9 mouse cellular contexts compared by ENCODE assay signal in the genomic region with DNA sequence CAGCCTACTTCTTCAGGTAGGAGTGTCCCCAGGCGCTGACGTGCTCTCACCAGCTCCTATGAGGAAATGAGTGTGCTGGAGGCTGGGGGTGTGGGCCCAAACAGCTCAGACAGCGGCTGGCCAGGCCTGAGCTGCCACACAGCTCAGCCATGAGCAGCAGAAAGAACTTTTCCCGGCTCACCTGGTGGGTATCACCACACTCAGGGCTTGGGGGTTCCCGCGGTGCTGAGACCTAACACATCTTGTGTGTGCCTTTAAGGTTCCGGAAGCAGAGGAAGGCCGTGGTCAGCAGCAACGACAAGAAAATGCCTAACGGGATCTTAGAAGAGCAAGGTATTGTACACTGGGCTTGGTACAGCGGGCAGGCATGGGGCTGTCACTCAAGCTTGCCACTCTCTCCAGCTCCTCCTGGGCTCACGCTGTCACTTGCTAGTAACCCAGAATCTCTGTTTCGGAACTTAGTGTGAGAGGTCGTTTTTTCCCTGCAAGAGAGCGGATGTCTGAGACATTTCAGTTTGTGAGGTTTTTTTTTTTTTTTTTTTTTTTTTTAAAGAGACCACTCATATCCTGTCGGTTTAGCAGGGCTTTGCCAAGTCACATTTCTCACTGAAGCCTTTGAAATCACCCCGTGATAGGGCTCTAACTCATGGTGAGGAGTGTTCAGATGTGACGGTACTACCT.
DNase-seq lines count a peak whose midpoint lies in the region; ATAC-seq lines count a peak whose summit lies in the region.
"Had no signal": no experiment of that assay in that cellular context is flagged by ENCODE, and none has a peak within 500 bp of the region (broad histone marks: within the 10 kb centered on the region; RNA-seq: fewer than 3 reads in every experiment).

No protein-coding gene starts in this region.

- no peak overlapping the region for H3K9ac ChIP-seq in hindbrain, embryonic 16.5 days (ENCODE audit: low read depth, low read length)
- no peak overlapping the region for H3K9ac ChIP-seq in hindbrain, embryonic 13.5 days
- H3K9ac ChIP-seq in heart, embryonic 14.5 days (ENCODE audit: low read length), result no peak overlapping the region
- H3K9ac ChIP-seq in liver, embryonic 12.5 days, result no peak overlapping the region

- H3K27me3 ChIP-seq in hindbrain, embryonic 16.5 days (replicated peaks; ENCODE audit: control insufficient read depth, insufficient read depth, low read length), result no peaks in the 10 kb centered on the region
- no peaks in the 10 kb centered on the region for H3K27me3 ChIP-seq in hindbrain, embryonic 13.5 days
- no peaks in the 10 kb centered on the region for H3K27me3 ChIP-seq in heart, embryonic 14.5 days (ENCODE audit: control insufficient read depth, insufficient read depth, low read length)
- H3K27me3 ChIP-seq in liver, embryonic 12.5 days (replicated peaks), result no peaks in the 10 kb centered on the region
- H3K27me3 ChIP-seq: Patski had no signal

- H3K4me2 ChIP-seq in hindbrain, embryonic 16.5 days (ENCODE audit: low read length), result peak overlapping the region; percentile 17; the same call in 1 of the 2 replicates
- H3K4me2 ChIP-seq in hindbrain, embryonic 13.5 days, result no peak overlapping the region
- peak overlapping the region; percentile 22; the same call in 1 of the 2 replicates for H3K4me2 ChIP-seq in heart, embryonic 14.5 days (ENCODE audit: low read length)
- peak overlapping the region; percentile 32 for H3K4me2 ChIP-seq in liver, embryonic 12.5 days

- peak; percentile 32 to 50 for DNase-seq in spleen, postnatal 10 days (ENCODE audit: low spot score in 2 of 2)
- DNase-seq in right cerebral cortex, postnatal 4 days, result no peak
- DNase-seq in layer of hippocampus, postnatal 10 days (ENCODE audit: low spot score in 2 of 2), result no peak

- H3K9me3 ChIP-seq in hindbrain, embryonic 16.5 days (ENCODE audit: control insufficient read depth, low read length), result no peaks in the 10 kb centered on the region; the same call in 1 of the 2 replicates
- H3K9me3 ChIP-seq in hindbrain, embryonic 13.5 days, result no peaks in the 10 kb centered on the region
- peaks cover 4% of the 10 kb centered on the region; the same call in 1 of the 2 replicates for H3K9me3 ChIP-seq in heart, embryonic 14.5 days (ENCODE audit: control insufficient read depth, low read length)
- 0 out of 2 replicates have a peak, but pooled peaks cover 3% of the 10 kb centered on the region for H3K9me3 ChIP-seq in liver, embryonic 12.5 days (replicated peaks)

- H3K27ac ChIP-seq in hindbrain, embryonic 16.5 days (ENCODE audit: low read depth, low read length), result no peak overlapping the region
- no peak overlapping the region for H3K27ac ChIP-seq in hindbrain, embryonic 13.5 days
- 0 out of 4 replicates have a peak overlapping the region, but pooled peaks of 1 of the 2 experiments have one; percentile 3 for H3K27ac ChIP-seq in heart, embryonic 14.5 days (replicated peaks in 1 of 2; ENCODE audit: control insufficient read depth in 1 of 2, insufficient read depth in 1 of 2, low read depth in 2 of 2, low read length in 2 of 2)
- H3K27ac ChIP-seq in liver, embryonic 12.5 days, result no peak overlapping the region

- ATAC-seq in hindbrain, embryonic 16.5 days, result no peak
- no peak for ATAC-seq in hindbrain, embryonic 13.5 days (ENCODE audit: low FRiP score)
- no peak for ATAC-seq in heart, embryonic 14.5 days (ENCODE audit: insufficient number of reproducible peaks, insufficient read depth, low FRiP score, low read depth)
- ATAC-seq in liver, embryonic 12.5 days, result no peak
- no peak for ATAC-seq in erythroblast, adult 5-6 weeks (replicated peaks; ENCODE audit: low FRiP score, poor library complexity, severe bottlenecking)
- ATAC-seq: Patski had no signal

- WGBS in hindbrain, embryonic 16.5 days, result 66% methylated on average over 18 of the region's 18 CpGs
- 70% methylated on average over 18 of the region's 18 CpGs for WGBS in hindbrain, embryonic 13.5 days
- WGBS in heart, embryonic 14.5 days, result 51% methylated on average over 18 of the region's 18 CpGs
- WGBS in liver, embryonic 12.5 days (ENCODE audit: insufficient replicate concordance), result 54% methylated on average over 18 of the region's 18 CpGs

- H3K4me3 ChIP-seq in hindbrain, embryonic 16.5 days (ENCODE audit: low read length), result no peak overlapping the region
- H3K4me3 ChIP-seq in hindbrain, embryonic 13.5 days, result no peak overlapping the region
- peak overlapping the region; percentile 0 to 3; a peak in 1 of 4 replicates for H3K4me3 ChIP-seq in heart, embryonic 14.5 days (ENCODE audit: control insufficient read depth in 1 of 2, insufficient read depth in 1 of 2, low read depth in 1 of 2, low read length in 2 of 2)
- peak overlapping the region; percentile 16; the same call in 1 of the 2 replicates for H3K4me3 ChIP-seq in liver, embryonic 12.5 days

- H3K36me3 ChIP-seq in hindbrain, embryonic 16.5 days (ENCODE audit: control insufficient read depth, insufficient read depth, low read length), result no peaks in the 10 kb centered on the region
- no peaks in the 10 kb centered on the region for H3K36me3 ChIP-seq in hindbrain, embryonic 13.5 days
- H3K36me3 ChIP-seq in heart, embryonic 14.5 days (ENCODE audit: control insufficient read depth, insufficient read depth, low read length), result no peaks in the 10 kb centered on the region
- H3K36me3 ChIP-seq in liver, embryonic 12.5 days, result peaks cover 11% of the 10 kb centered on the region

- H3K4me1 ChIP-seq in hindbrain, embryonic 16.5 days (ENCODE audit: control insufficient read depth, insufficient read depth, low read depth, low read length), result no peaks in the 10 kb centered on the region
- H3K4me1 ChIP-seq in hindbrain, embryonic 13.5 days (replicated peaks), result no peaks in the 10 kb centered on the region
- H3K4me1 ChIP-seq in heart, embryonic 14.5 days (ENCODE audit: control insufficient read depth in 2 of 2, insufficient read depth in 2 of 2, low read length in 2 of 2), result 0 out of 4 replicates have a peak, but pooled peaks cover 0 to 2% of the 10 kb centered on the region in 2 experiments
- H3K4me1 ChIP-seq in liver, embryonic 12.5 days, result no peaks in the 10 kb centered on the region

Comparison
In these comparisons a context has a peak if more than half of its experiments do, and no peak if none do; other contexts are left out.
1. H3K4me3 ChIP-seq: peak in heart, embryonic 14.5 days (2 of 2) and liver, embryonic 12.5 days (single experiment); none in hindbrain, embryonic 16.5 days (single experiment) and hindbrain, embryonic 13.5 days (single experiment).
2. DNase-seq: peak in spleen, postnatal 10 days (2 of 2); none in right cerebral cortex, postnatal 4 days (single experiment) and layer of hippocampus, postnatal 10 days (0 of 2).